Mouse (Mus musculus): Measurements from ENCODE around the gene Ergic2. TPM values are rescaled to one million over a fixed set of nuclear protein-coding genes. Genes with fewer than 3 reads are reported as not detected.

Ergic2 gene
- 100 to 1,000 TPM; 108 to 211 (median 143) TPM for total RNA-seq (2018; cell fraction: chromatin; rRNA removed)
- 10 to 100 TPM; 55.2 to 85.4 (median 64.6) TPM for total RNA-seq (2018; cell fraction: cytosol; rRNA removed)
- total RNA-seq (2018; cell fraction: nucleus; rRNA removed), result 100 to 1,000 TPM in 5 of 26 experiments, 10 to 100 TPM in 21; 63.3 to 153 (median 82.6) TPM
- polyA plus RNA-seq (2018), result 72.2 to 112 TPM (median 79.8 TPM) in 3 replicates

DNA sequence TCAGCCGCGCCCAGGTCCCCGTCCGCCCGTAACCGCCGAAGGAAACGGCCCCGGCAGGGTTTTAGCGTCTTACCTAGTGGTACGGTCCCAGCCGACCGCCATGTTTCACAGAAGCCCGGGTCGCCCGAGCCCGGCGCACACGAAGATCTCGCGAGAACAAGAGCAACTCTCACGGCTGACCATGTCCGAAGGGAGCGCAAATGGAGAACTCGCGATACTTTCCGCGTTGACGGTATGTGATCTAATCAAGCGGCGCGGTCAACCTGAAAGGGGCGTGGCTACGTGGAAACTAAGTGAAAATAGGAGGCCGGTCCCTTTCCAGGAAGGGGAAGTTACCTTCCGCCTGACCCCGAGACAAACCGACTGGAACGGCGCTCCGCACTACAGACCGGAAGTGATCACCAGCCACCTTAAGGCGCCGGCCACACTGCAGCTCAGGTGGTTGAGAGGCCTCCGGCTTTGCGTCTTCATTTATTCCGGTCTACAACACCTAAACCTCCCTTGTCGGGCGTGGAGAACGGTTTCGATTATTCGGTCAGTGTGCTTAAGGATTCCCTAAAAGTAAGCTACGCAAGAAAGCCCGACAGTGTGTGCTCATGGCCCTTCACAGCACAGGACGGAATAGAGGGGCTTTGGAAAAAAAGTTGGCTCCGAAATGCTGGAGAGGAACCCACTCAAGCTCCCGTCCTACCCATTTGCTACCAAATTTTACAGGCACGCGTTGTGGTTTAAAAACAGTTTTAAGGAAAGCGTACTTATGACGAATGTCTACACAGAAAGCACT, at the start of gene Ergic2:
Gene Ergic2, minus strand, starts transcription at position 478 of the 784 bp plus-strand sequence.
- under 1% methylated on average over 61 of the region's 61 CpGs for WGBS (ENCODE audit: missing documents)
- peaks cover 58% of the 10 kb centered on the region for H3K79me2 ChIP-seq (ENCODE audit: inconsistent target)
- no peaks in the 10 kb centered on the region for H3K36me3 ChIP-seq (ENCODE audit: inconsistent target)
- H3K27ac ChIP-seq, result peak within 1 kb of the TSS; percentile 74
- peak within 1 kb of the TSS; percentile 92 for H3K4me3 ChIP-seq (ENCODE audit: inconsistent target)

DNA sequence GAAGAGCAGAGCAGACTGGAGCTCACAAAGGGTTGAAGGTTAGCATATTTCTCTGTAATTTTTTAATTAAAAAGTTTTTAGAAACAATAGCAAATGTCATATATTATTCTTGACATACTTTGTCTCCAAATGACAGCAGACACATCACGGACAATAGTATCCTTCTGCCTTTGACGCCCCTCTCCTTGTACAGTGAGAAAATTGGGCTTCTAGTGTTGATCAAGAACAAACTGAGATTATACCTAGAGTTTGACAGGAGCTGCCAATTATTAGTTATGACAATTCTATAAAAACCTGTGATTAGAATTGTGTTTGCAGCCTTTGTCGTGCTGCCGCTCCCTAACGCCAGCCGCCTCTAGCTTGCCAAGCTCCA, 48.5 kb upstream of the Ergic2 start:
- H3K79me2 ChIP-seq (ENCODE audit: inconsistent target), result no peaks in the 10 kb centered on the region
- no peaks in the 10 kb centered on the region for H3K36me3 ChIP-seq (ENCODE audit: inconsistent target)
- H3K4me3 ChIP-seq (ENCODE audit: inconsistent target), result no peak overlapping the region
- H3K27ac ChIP-seq, result no peak overlapping the region
- WGBS (ENCODE audit: missing documents), result 97% methylated on average over 6 of the region's 6 CpGs

DNA sequence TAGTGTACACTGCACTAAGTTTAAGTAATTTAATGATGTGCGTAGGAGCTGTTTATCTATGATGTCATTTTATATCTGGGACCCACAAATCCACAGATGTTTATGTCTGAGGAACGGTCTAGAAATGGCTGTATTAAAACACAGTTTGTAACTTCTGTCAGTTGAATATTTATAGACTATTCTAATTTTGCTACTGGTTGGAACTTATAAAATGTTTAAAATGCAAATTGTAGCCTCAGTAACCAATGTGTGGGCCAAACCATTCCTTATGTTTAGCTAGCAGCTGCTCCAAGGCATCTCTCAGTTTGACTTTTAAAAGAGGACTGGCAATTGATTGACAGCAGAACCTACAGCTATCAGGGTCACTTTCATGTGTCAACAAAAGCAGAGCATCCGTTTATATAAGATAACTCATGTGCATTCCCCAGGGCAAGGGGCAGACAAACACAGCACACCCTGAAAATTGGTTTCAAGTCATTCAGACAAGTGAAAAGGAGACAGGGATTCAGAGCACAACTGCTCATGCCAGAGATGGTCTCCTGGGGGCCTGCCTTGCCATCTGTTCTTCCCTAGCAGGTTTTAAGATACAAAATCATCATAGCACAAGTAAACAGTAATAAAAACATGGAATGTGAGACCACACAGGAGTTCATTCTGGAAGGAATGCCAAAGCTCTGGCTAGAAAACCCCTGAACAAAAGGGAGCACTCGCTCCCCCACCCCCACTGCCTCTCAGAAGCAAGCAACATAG, 48.0 kb upstream of the Ergic2 start:
- Histone ChIP-seq H3K36me3 (ENCODE audit: inconsistent target) (no peaks in the 10 kb centered on the region), H3K79me2 (ENCODE audit: inconsistent target) (no peaks in the 10 kb centered on the region), H3K4me3 (ENCODE audit: inconsistent target) (no peak overlapping the region), H3K27ac (no peak overlapping the region)
- WGBS (ENCODE audit: missing documents), result 93% methylated on average over 4 of the region's 4 CpGs

DNA sequence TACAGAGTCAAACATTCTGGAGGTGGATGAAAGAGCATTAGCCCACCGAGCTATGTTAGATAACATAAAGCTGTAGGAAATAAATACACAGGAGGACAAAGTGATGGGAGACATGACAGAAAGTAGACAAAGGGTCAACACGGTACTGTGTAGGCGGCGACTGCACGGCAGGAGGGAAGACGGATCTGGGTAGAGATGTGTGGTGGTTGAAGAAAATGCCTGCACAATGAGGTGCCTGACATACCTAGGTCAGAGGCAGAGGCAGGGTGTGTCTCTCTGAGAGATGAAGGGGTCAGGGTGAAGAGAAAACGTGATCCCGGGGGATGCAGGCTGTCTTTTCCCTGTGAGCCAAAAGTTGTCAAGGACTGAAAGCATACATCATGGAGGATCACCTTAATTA, 46.9 kb upstream of the Ergic2 start:
- 95% methylated on average over 7 of the region's 8 CpGs for WGBS (ENCODE audit: missing documents)
- Histone ChIP-seq H3K79me2 (ENCODE audit: inconsistent target) (no peaks in the 10 kb centered on the region), H3K36me3 (ENCODE audit: inconsistent target) (no peaks in the 10 kb centered on the region), H3K4me3 (ENCODE audit: inconsistent target) (no peak overlapping the region), H3K27ac (no peak overlapping the region)

DNA sequence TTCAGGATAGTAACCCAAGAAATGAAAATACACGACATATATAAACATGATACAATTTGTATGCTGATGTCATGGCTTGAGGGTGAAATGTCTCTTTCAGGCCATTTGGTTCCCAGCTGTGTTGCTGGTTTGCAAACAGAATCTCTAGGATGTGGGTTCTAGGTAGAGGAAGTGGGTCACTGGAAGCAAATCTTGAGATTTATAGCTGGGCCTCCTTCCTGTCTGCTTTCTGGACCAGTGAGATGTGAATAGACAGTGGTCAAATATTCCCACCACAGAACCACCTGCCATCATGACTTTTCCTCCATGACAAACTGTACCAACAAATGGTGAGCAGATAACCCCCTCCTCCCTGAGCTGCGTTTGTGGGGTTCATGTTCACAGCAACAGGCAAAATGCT, 45.6 kb upstream of the Ergic2 start:
- Histone ChIP-seq H3K27ac (no peak overlapping the region), H3K4me3 (ENCODE audit: inconsistent target) (no peak overlapping the region), H3K79me2 (ENCODE audit: inconsistent target) (no peaks in the 10 kb centered on the region), H3K36me3 (ENCODE audit: inconsistent target) (no peaks in the 10 kb centered on the region)
- WGBS (ENCODE audit: missing documents), result 5% methylated on average over 2 of the region's 2 CpGs

DNA sequence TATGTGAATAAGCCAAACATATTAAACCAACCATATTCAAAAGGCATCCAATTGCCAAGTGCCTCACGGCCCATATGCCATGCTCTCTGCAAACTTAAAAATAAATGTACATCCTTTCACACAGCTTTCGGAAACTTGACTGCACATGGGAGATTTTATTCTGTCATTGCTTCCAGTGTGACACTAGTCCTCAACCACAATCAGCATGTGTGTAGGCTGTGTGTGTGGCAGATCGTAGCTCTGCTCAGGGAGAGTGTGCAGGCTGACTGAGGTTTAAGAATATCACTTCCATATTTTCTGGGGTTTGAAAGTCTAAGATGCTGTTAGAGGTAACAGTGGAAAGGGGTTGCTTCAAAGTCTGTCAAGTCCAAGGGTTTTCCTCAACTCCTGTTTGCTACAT, 43.9 kb upstream of the Ergic2 start:
- Histone ChIP-seq H3K27ac (no peak overlapping the region), H3K36me3 (ENCODE audit: inconsistent target) (no peaks in the 10 kb centered on the region), H3K79me2 (ENCODE audit: inconsistent target) (no peaks in the 10 kb centered on the region), H3K4me3 (ENCODE audit: inconsistent target) (no peak overlapping the region)
- 85% methylated on average over 3 of the region's 3 CpGs for WGBS (ENCODE audit: missing documents)

DNA sequence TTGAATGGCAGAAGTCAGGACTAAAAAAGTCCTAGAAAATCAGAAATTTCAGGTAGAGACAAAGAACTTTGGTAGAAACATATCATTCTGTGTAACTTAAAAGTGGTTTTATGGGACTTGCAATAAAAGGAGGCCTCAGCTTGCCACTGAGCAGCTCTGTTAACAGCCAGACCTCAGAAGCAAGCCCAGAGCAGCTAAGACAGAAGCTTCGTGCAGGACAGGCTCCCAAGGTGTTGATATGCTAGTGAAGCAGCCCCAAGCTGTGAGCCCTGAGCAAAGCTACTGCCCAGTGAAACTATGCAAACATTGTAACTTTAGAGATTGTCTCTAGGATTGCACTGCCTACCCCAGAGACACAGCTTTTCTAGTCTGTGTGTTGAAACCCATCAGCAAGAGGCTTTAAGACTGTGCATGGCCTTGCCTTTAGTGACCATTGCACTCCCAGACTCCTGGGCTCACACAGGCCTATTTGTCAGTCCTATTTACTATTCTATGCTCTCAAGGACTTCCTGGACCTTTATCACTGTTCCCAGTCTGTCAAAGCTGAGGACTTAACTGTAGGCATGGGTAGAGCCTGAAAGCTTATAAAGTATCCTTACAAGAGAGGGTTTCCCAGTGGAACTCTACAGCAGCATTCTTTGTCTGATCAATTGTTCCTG, 43.4 kb upstream of the Ergic2 start:
- Histone ChIP-seq H3K36me3 (ENCODE audit: inconsistent target) (no peaks in the 10 kb centered on the region), H3K79me2 (ENCODE audit: inconsistent target) (no peaks in the 10 kb centered on the region), H3K27ac (no peak overlapping the region), H3K4me3 (ENCODE audit: inconsistent target) (no peak overlapping the region)
- 94% methylated on average over 1 of the region's 1 CpGs for WGBS (ENCODE audit: missing documents)

DNA sequence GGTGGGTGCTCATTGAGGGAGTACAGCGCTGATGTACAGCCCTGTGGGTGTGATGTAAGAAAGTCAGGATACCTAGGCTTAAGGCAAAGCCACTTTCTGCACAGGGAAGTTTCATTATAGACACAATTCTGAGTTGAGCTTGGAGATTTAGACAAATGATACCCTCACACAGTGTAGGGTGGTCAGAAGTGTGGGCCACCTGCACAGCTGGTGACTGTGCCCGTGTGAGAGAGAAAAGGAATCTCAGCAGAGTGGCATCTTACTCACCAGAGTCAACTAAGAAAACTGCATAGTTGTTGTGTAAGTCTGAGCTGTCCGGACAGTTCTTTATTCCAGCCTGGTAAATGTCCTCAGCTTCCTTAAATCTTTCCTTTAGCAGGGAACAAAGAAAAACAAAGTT, 37.0 kb upstream of the Ergic2 start:
- Histone ChIP-seq H3K4me3 (ENCODE audit: inconsistent target) (no peak overlapping the region), H3K36me3 (ENCODE audit: inconsistent target) (no peaks in the 10 kb centered on the region), H3K27ac (no peak overlapping the region), H3K79me2 (ENCODE audit: inconsistent target) (no peaks in the 10 kb centered on the region)
- WGBS (ENCODE audit: missing documents), result 65% methylated on average over 3 of the region's 3 CpGs

DNA sequence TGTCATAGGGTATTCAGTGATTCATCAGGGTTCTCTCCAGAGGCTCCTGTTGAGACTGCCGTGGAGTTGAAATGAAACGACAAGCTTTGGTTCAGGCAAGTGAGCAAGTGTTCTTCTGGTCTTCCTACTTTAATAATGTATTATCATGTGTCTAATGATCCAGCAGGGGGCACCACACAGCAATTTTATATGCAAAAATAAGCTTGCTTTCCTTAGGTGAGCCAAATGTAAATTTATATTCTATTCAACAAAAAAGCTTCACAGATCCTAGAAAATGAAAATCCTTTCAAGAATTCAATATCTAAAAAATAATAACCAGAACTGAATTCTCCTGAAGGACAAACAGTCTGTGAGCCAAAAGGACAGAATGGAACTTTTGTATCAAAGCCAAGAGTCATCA, 36.5 kb upstream of the Ergic2 start:
- Histone ChIP-seq H3K36me3 (ENCODE audit: inconsistent target) (no peaks in the 10 kb centered on the region), H3K79me2 (ENCODE audit: inconsistent target) (no peaks in the 10 kb centered on the region), H3K27ac (no peak overlapping the region), H3K4me3 (ENCODE audit: inconsistent target) (no peak overlapping the region)
- WGBS (ENCODE audit: missing documents), result 15% methylated on average over 2 of the region's 2 CpGs

DNA sequence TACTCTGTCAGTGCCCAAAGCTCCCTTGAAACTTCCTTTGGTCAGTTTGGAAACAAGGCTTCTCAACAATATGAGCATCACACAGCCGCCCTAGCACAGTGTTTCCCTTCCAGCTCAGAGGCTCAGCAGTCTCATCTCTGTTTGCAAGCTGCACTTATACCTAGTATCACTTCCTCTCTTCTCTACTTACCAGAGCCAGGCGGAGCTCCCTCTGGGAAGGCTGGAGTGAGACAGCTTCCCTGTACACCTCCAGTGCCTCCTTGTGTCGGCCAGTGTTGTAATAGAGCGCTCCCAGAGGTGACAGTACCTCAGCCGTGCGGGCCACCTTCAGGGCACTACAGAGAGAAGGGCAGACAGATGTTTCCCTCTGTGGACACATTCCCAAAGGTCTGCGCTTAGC, 34.4 kb upstream of the Ergic2 start:
- no peak overlapping the region for H3K4me3 ChIP-seq (ENCODE audit: inconsistent target)
- H3K79me2 ChIP-seq (ENCODE audit: inconsistent target), result no peaks in the 10 kb centered on the region
- H3K27ac ChIP-seq, result no peak overlapping the region
- no peaks in the 10 kb centered on the region for H3K36me3 ChIP-seq (ENCODE audit: inconsistent target)
- 58% methylated on average over 7 of the region's 7 CpGs for WGBS (ENCODE audit: missing documents)

DNA sequence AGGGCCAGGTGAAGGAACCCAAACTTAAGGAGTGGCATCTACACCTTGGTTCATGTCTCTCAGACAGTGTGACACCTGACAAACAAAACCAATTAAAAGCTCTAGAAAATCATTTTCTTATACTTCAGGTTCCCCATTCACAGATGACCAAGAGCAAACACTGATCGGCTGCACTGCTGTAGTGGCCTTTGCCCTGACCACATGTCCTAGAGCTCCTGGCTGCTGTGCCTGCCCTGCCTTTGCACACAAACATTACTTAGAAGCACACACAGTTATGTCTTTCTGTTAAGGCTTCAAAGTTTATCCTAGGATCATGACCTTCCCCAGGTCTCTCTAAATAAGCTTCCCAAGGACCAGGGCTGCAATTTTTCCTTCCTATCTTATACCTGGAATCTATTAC, 32.7 kb upstream of the Ergic2 start:
- no peak overlapping the region for H3K27ac ChIP-seq
- H3K79me2 ChIP-seq (ENCODE audit: inconsistent target), result no peaks in the 10 kb centered on the region
- WGBS (ENCODE audit: missing documents), result 92% methylated on average over 1 of the region's 1 CpGs
- no peak overlapping the region for H3K4me3 ChIP-seq (ENCODE audit: inconsistent target)
- H3K36me3 ChIP-seq (ENCODE audit: inconsistent target), result no peaks in the 10 kb centered on the region

DNA sequence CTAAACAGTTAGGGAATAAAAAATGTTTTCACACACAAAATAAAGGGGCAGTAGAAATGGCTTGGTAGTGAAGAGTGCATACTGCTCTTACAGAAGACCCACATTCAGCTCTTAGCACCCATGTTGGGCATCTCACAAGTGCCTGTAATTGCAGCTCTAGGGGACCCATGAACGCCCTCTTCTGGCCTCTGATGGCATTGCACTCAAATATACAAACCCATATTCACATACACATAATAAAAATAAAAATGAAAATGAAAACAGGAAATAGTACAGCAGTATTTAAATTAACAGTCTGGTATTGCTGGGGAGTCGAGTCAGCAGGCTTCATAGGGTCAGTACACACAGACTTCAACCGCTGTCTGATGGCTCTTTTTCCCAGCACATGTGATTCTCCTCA, 30.1 kb upstream of the Ergic2 start:
- Histone ChIP-seq H3K27ac (no peak overlapping the region), H3K36me3 (ENCODE audit: inconsistent target) (no peaks in the 10 kb centered on the region), H3K4me3 (ENCODE audit: inconsistent target) (no peak overlapping the region), H3K79me2 (ENCODE audit: inconsistent target) (no peaks in the 10 kb centered on the region)
- WGBS (ENCODE audit: missing documents), result 68% methylated on average over 3 of the region's 3 CpGs

DNA sequence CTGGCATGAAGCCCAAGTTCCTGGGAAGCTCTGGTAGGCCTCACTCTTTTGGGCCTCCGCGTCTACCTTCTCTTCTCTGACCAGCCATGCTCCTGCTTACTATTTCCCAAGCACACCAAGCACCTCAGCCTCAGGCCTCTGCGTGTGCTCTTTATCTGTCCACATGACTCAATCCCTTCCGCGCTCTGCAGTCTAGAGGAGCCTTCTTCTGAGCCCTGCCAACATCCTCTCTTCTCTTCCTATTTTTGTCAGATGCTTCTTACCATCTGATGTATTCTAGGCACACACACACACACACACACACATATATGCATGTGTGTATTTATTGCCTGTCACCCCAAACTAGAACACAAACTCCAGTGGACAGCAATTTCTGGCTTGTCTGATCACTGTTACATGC, 29.5 kb upstream of the Ergic2 start:
- Histone ChIP-seq H3K4me3 (ENCODE audit: inconsistent target) (no peak overlapping the region), H3K36me3 (ENCODE audit: inconsistent target) (no peaks in the 10 kb centered on the region), H3K79me2 (ENCODE audit: inconsistent target) (no peaks in the 10 kb centered on the region), H3K27ac (no peak overlapping the region)
- WGBS (ENCODE audit: missing documents), result 96% methylated on average over 3 of the region's 5 CpGs

DNA sequence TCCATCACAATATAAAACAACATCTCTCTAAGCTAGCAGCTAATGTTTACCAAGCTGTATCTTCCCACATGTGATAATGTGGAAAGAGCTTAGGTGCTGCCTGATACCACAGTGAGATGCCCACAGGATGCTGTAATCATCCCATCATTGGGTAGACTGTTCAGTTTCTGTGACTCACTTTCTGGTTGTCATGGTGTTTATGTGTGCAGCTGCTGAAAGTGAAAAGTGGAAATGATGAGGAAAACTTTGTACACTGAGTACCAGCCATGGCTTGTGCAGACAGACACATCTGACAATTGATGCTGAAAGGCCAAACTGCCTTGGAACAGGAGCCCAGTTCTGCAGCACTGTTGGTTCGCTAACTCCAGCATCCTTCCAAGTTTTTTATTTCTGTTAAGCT, 27.1 kb upstream of the Ergic2 start:
- WGBS (ENCODE audit: missing documents), result 71% methylated on average over 1 of the region's 1 CpGs
- H3K36me3 ChIP-seq (ENCODE audit: inconsistent target), result no peaks in the 10 kb centered on the region
- H3K4me3 ChIP-seq (ENCODE audit: inconsistent target), result no peak overlapping the region
- no peaks in the 10 kb centered on the region for H3K79me2 ChIP-seq (ENCODE audit: inconsistent target)
- H3K27ac ChIP-seq, result no peak overlapping the region

DNA sequence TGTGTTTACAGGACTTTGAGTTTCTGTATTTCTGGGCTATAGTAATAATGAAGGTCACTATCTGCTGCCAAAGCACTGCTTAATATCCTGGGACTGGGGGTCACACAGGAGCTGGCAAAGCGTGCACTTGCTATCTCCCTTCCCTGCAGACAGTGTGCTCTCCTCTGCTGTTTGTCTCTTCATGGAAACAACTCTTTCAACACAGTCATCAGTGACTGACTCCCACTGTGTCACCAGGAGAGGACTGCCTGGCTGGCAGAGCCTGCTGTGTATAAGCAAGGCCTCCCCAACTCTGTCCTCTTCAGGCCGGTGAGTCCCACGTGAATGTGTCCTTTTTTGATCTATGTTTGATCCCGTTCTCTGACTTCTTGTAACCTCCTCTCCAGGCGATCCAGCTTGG, 25.3 kb upstream of the Ergic2 start:
- Histone ChIP-seq H3K4me3 (ENCODE audit: inconsistent target) (no peak overlapping the region), H3K36me3 (ENCODE audit: inconsistent target) (no peaks in the 10 kb centered on the region), H3K79me2 (ENCODE audit: inconsistent target) (no peaks in the 10 kb centered on the region), H3K27ac (no peak overlapping the region)
- WGBS (ENCODE audit: missing documents), result 96% methylated on average over 5 of the region's 5 CpGs
